Mouse (Mus musculus) right cerebral cortex, postnatal 25 days (tissue): Measurements from ENCODE around the gene Cabin1.
"Not testable (repeated sequence)": the region's sequence is repeated elsewhere in the genome, so short reads cannot be mapped to it uniquely, and the experiment has no call there.

ENCODE experiments used
- DNase-seq: peaks from one replicate; pipeline ENCODE4 v3.0.0; 2022

The Cabin1 gene

GRCm38 (mm10) chr10:75763682-75764518, at the start of gene Cabin1:
Gene Cabin1 (minus strand): TSS chr10:75764341.
- DNase-seq: peak; percentile 97

DNA sequence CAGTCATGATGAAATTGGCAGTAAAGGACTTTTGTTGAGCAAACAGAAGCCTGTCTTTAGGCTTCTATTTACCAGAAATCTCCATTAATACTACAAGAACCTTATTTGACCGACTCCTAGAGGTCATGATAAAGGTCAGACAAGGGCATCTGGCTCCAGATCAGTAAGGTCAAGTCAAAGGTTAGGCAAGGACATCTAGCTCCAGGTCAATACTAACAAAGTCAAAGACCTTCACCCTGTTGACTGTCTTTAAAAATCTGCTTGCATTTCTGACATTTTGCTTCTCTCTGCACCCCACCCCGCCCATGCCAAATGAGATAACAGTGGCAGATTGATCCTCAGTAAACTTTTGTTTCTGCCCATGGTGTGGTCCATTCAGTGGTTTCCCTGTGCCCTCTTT, 40.1 kb upstream of the Cabin1 start:
- DNase-seq: no peak

GRCm38 (mm10) chr10:75798176-75798696, 34.1 kb upstream of the Cabin1 start, which contains the start of gene Gstt1:
Gene Gstt1 (minus strand): TSS chr10:75798584.
- DNase-seq: peak; percentile 35

GRCm38 (mm10) chr10:75797619-75798175, 33.6 kb upstream of the Cabin1 start:
- peak; percentile 56 for DNase-seq

GRCm38 (mm10) chr10:75796731-75797516, 32.8 kb upstream of the Cabin1 start:
- DNase-seq: no peak

GRCm38 (mm10) chr10:75794880-75795279, 30.7 kb upstream of the Cabin1 start:
- DNase-seq: no peak

DNA sequence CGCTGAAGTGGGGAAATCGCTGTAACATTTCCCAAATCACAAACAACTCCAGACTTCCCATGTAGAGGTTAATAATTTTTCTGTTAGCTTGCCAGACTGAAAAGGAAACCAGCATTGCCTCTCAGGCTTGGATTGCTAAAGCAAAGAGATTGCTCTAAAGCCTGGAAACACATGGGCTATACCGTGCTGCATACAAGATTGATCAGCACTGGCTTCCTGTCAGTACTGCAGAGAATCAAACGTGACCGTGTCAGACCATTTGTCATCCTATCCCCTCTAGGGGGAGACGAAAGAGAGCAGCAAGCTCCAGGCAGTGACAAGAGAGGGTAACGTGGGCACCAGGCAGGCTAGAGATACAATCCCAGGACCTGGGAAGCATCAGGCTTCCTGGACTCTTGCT, 26.6 kb upstream of the Cabin1 start:
- DNase-seq: no peak

DNA sequence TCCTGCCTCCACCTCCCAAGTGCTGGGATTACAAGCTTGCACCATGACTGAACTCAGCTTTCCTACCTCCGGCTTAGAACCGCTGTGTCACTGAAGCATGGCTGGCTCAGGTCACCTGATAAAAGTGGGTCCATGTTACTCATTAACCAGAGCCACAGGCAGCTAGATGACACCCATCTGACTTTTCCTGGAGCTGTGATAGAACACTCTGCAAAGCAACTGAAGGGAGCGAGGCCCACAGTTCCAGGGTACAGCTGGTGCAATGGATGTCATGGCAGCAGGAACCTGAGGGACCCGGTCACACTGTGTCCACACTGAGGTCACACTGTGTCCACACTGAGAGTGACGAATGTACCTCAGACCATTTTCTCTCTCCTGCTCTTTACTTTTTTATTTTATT, 25.7 kb upstream of the Cabin1 start:
- no peak for DNase-seq

GRCm38 (mm10) chr10:75789081-75789735, 25.1 kb upstream of the Cabin1 start:
- DNase-seq: no peak

DNA sequence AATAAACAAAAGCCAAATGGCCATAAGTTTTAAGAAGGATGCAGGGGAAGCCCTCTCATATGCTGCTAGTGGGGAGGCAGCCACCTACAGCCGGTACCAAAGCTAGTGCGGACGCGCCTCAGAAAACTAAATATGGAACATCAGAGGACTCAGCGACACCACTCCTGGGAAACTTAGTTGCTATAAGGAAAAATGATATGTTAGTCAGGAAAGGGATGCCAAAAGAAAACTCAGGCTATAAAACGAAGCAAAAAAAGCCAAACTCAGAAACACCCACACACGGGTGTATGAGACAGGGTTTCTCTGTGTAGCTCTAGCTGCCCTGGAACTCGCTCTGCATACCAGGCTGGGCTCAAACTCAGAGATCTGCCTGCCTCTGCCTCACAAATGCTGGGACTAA, 24.1 kb upstream of the Cabin1 start:
- peak; percentile 13 for DNase-seq

DNA sequence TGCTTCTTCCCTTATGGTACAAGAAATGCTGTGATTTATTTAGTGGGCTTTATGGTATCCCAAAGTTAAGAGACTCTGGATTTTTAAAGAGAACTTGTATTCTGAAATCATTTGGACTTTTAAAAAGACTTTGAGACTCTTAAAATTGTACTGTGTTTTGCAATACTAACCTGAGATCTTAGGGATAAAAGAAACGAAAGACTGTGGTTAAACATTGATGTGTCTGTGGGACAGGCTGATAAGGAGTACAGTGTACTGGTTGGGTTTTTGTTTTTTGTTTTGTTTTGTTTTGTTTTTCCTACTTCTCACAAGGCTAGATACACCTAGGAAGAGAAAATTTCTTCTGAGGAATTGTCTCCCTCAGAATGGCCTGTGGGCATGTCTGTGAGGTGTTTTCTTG, 21.3 kb upstream of the Cabin1 start:
- no peak for DNase-seq

DNA sequence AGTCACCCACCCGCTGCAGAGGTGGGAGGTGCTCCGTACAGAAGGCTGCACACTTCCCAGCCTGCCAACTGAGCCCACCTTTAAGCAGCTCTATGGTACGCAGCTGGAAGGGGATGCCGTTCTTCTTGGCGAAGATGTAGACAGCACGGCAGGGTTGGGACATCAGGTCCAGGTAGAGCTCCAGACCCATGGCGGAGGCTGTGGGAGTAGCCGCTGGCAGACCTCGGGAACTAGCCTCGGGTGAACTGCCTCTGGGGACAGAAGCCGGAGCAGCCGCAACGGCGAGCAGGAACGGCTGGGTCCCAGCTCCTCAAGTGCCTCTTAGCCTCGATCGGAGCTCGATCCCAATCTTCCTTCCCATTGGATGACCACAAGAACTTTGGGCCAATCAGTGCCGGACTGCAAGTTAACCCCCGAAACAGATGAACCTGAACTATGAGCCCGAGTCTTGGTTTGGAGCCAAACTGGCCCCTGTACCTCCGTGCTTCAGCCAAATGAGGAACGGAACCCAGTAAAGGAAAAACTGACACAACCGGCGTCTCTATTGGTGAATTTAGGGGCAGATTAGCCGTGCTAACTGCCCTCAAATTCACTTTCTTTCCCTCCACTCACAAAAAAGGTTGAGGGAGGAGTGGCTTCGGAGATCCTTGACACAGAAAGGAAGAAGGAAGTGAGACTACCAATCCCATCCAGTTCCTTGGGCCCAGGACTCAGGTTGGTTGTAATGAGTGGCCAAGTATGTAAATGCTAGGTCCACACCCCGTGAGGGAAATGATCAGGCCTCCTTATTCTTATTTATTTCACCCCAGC, 16.8 kb upstream of the Cabin1 start, which contains the start of the genes Gm20441 and Gstt3:
Gene Gm20441 (minus strand): TSS at position 186 of the 810 bp plus-strand sequence.
Gene Gstt3 (minus strand): TSS at position 646 of the 810 bp plus-strand sequence.
- DNase-seq: no peak

DNA sequence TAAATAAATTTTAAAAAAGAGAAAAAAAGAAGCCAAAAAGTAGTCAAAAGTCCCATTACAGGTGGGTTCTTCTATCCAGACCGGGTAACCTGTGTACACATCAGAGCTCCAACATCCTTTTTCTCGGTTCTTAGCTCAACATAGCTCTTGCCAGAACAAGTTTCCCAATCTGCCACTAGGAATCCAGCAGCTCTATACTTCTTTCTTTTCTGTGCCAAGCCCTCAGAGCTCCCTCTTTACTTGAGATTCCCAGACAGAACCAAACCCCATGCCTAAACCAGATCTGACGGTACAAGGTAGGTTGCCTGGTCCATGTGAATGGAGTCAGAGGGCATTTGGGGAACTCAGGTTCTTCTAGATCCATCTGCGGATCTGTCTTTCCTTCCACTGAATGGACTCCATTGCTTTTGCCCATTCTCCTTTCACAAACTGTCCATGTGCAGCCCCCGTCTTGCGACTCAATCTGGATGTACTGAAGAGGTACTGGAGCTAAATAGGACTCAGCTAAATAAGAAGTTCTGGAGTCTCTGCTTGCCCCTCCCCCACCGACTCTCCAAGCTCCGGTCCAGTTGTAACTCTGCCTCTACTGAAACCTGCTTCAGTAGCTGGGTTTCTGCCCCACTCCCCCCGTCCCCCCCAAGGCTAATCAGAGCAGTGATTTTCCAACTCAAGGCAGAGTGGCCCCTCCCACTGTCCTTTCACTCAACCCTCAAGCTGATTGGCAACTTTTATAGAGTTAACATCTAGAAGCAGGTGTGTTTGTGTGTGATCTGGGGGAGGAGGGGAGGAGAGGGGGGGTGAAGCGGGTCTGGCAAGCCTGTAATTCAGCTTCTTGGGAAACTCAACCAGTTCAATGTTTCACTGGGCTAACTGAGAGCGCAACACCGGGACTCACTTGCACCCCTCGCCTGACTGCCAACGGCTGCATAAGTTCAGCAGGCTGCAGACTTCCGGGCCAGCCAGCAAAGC, 15.3 kb upstream of the Cabin1 start:
- no peak for DNase-seq

GRCm38 (mm10) chr10:75777885-75778284, 13.7 kb upstream of the Cabin1 start:
- no peak for DNase-seq

DNA sequence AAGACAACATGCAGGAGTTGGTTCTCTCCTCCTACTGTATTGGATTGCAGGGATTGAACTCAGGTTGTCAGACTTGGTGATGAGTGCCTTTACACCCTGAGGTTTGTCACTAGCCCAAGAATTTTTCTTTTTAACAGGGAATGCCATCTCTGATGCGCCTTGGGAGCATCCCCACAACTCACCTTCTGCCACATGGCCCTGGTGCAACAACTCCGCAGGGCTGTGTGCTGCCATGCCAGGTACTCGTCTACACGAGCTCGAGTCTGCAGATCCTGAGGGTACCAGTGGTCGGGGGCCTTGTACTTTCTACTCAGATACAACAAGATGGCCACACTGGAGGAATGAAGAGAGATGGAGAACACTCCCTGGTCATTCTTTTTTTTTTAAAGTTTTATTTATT, 12.4 kb upstream of the Cabin1 start:
- no peak for DNase-seq

GRCm38 (mm10) chr10:75774587-75774986, 10.4 kb upstream of the Cabin1 start:
- no peak for DNase-seq

GRCm38 (mm10) chr10:75774102-75774501, 10.0 kb upstream of the Cabin1 start:
- no peak for DNase-seq

DNA sequence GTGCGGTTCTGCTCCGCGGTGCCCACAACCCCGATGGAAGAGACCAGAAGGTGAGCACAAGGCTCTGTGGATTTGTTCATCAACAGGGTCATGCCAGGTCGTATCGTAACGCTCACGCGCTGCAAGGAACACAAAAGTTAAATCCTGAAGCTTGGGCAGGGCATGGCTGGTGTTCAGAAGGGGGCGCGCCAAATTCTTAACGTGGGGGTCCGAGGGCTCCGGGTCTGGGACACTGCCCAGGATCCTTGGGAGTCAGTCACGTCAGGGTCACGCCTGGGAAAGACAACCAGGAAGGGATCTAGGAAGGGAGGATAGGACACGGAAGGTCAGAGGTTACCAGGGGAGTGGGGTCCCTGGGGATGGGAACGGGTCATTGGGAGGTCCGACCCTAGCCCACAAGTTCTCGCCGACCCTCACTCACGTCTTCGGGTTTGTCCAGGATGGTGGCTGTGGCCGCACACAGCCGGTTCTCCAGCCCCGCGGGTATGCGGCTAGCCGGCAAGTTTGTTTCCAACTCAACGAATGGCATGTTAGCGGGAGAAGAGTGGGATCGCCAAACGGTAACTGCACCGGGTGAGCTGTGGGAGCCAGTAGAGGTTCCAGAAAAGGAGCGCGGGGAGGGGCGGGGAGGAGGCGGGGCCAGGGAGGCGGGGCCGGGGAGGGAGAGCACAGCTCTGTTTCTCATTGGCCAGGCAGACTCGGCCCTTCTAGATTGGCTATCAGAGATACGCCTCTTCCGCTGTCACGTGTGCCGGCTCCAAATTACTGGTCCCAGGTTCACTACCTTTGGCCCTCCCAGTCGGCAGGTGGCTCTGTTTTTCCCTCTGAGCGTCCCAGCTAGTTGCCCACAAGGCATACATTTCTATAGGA, 8.9 kb upstream of the Cabin1 start, which contains the start of gene Ddt:
Gene Ddt (minus strand): TSS at position 620 of the 870 bp plus-strand sequence.
- DNase-seq: peak; percentile 83

- not testable (repeated sequence) for DNase-seq
Measured at GRCm38 (mm10) chr10:75767756-75768155, 3.6 kb upstream of the Cabin1 start.
